Mouse (Mus musculus) fibroblast of lung, adult 2 months (primary cell): ENCODE data around the gene Olfr681.
"Not testable (repeated sequence)": the region's sequence is repeated elsewhere in the genome, so short reads cannot be mapped to it uniquely, and the experiment has no call there.

ENCODE experiments used
- DNase-seq: peaks from one replicate; pipeline ENCODE4 v3.0.0-alpha.2; 2011; ENCODE audit warnings: low read depth

The Olfr681 gene

GRCm38 (mm10) chr7:105116536-105116935 lies at the start of gene Olfr681:
Gene Olfr681, plus strand, starts transcription at chr7:105116836.
- no peak for DNase-seq

- DNase-seq, result no peak
Measured at GRCm38 (mm10) chr7:105080905-105081304, 35.7 kb upstream of the Olfr681 start, which contains the start of gene Olfr679. Gene Olfr679, plus strand, starts transcription at chr7:105081205.

DNA sequence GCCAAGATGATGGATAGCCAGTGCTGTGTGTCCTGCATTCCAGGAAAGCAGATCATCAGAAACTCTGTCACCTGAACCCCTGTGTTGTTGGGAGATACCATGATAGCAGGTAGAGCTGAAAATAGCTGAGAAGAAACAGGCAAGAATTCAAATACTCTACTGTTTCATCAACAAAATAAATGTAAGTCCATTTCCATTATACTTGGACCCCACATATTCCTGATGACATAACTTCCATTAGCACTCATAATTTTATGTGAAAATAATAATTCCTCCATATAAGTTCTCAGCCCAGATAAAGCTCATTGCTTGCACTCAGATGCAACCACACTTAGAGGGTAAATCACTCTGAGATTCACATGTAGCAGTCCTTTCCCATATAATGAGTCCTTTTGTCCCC lies 23.9 kb upstream of the Olfr681 start, which contains the start of gene Olfr680-ps1:
Gene Olfr680-ps1, minus strand, starts transcription at position 101 of the 400 bp plus-strand sequence.
- DNase-seq, result not testable (repeated sequence)

DNA sequence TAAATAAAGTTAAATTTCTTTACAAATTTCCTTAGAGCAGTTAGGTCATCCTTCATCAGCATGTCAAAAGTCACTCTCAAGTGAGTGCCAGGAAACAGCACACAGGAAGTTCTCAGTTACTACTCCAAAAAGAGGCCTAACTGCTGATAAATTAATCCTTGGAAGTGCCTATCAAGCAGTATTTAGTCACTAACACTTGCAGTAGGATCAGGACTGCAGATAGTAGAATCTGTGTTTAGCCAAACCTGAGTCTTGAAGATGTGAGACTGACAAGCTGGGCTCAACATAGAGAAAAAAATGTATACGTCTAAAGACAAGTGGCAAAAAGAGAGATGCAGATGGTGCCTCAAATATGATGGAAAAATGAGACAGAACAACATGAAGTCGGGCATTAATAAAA lies 24.6 kb downstream of the Olfr681 start:
- no peak for DNase-seq

DNA sequence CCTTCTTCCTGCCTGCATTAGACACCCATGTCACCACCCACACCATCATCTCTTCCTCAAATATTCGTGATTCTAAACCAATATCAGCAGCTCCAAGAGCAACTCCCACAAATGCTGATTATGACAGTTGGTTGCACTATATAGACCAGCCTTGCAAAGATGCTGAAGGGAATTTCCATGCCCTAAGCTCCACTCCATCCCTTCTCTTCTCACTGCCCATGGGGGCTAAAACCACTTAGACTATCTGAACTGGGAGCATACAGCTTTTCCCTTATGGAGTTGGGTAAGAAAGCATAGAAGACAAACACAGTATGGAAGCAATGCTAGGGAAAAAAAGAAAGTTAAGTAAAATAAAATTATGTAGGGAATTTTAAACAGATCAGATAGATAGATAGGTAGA lies 30.3 kb downstream of the Olfr681 start, which contains the start of gene Olfr683:
Gene Olfr683, minus strand, starts transcription at position 101 of the 400 bp plus-strand sequence.
- no peak for DNase-seq

GRCm38 (mm10) chr7:105163553-105163952 lies 46.9 kb downstream of the Olfr681 start, which contains the start of gene Olfr684:
Gene Olfr684, minus strand, starts transcription at chr7:105163653.
- no peak for DNase-seq

DNA sequence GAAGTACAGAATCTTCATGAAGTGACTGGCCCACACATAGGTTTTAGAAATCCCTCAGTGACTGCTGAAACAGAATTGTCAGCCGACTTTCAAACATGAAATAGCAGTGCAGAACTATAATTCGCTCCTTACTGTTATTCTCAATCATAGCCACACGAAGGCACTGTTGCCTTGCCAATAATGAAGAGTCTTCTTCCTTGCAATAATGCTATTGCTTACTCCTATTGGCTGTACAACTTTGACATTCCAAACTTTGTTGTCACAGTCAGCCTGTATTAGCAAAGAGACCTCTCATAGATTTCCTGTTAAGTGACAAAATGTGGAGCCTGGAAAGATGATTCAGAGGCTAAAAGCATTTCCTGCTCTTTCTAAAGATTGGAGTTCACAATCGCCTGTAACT lies 54.1 kb downstream of the Olfr681 start:
- peak; percentile 2 for DNase-seq
